Mouse (Mus musculus) neural tube, embryonic 12.5 days (tissue): Measurements from ENCODE around the gene Arhgap32. TPM values are rescaled to one million over a fixed set of nuclear protein-coding genes. Genes with fewer than 3 reads are reported as not detected.

Source experiments
- ATAC-seq: fragments of 200-750 bp; cut with Nextera tagmentation; 2 replicates; pipeline ENCODE4 v1.8.0; 2017; ENCODE audit warnings: low read depth, mild to moderate bottlenecking, moderate TSS enrichment, moderate library complexity; ENCODE audit not compliant: low FRiP score
- H3K27ac ChIP-seq: fragments of 300-500 bp; sonication (generic); 2 replicates; pipeline ENCODE4 v1.5.1; 2016
- H3K27me3 ChIP-seq: fragments of 300-500 bp; sonication (generic); replicated peaks from 2 replicates; pipeline ENCODE4 v1.6.1; 2016; ENCODE audit warnings: mild to moderate bottlenecking
- H3K36me3 ChIP-seq: fragments of 300-500 bp; sonication (generic); 2 replicates; pipeline ENCODE4 v1.6.1; 2016; ENCODE audit warnings: mild to moderate bottlenecking
- H3K4me1 ChIP-seq: fragments of 300-500 bp; sonication (generic); 2 replicates; pipeline ENCODE4 v1.6.1; 2016
- H3K4me2 ChIP-seq: fragments of 300-500 bp; sonication (generic); replicated peaks from 2 replicates; pipeline ENCODE4 v1.6.1; 2016; ENCODE audit warnings: mild to moderate bottlenecking
- H3K4me3 ChIP-seq: fragments of 300-500 bp; sonication (generic); 2 replicates; pipeline ENCODE4 v1.5.1; 2016
- H3K9ac ChIP-seq: fragments of 300-500 bp; sonication (generic); 2 replicates; pipeline ENCODE4 v1.6.1; 2016; ENCODE audit warnings: mild to moderate bottlenecking
- H3K9me3 ChIP-seq: fragments of 300-500 bp; sonication (generic); 2 replicates; pipeline ENCODE4 v1.6.1; 2016; ENCODE audit warnings: mild to moderate bottlenecking
- WGBS: fragments of 180-500 bp; shearing (Covaris S2); methylation state at CpG from one replicate; pipeline ENCODE4 v1.1.7; 2016; 5-methylcytosine and 5-hydroxymethylcytosine counted together
- microRNA-seq: library from miRNA; unstranded; fragments of <30 nt; microRNA quantifications from one replicate; pipeline ENCODE4, GENCODE M21; 2017
- polyA plus RNA-seq: library from polyadenylated mRNA; unstranded; fragments of >200 nt; fragmentation: Nextera tagmentation; extraction: Ambion mirVana; gene quantifications from 2 replicates; pipeline ENCODE4 v1.2.1, GENCODE M21; 2016

Arhgap32 gene
- polyA plus RNA-seq, 1 experiment from 2014 or later, result 8.3 TPM

DNA sequence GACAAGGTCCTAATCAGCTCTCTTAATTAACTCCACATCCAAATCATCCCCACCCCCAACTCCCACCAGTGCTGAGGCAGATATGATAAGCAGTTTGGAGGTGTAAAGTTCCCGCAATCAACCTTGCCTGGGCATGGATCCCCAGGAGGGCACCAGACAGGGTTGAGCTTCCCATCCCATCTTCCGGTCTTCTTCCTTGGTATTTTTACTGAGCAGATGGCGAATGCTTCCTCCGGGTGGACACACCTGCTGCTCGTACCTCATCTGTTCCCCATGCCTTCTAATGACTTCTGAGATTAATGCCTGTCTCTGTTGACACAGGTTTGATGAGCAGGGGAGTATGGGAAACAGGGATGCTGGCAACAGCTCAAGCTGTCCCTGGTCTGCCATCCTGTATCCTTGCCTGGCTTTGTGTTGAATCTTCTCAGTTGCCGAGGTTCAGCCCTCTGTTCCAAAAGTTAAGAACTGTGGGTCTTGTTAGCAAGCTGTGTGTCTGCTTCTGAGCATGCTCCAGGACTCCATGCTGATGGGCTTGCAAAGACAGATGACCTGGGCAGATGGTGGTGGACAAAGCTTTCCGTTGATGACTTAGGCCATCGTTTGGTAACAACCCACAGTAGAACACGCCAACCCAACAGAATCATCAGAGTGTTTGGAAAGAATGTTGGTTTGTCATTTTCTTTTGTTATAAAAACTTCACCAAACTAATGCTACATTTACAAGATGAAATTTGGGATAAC, 179.3 kb downstream of the Arhgap32 start:
- Histone ChIP-seq H3K4me1 (no peaks in the 10 kb centered on the region; the same call in 1 of the 2 replicates), H3K4me3 (no peak overlapping the region), H3K4me2 (no peak overlapping the region), H3K9ac (no peak overlapping the region), H3K27me3 (no peaks in the 10 kb centered on the region), H3K36me3 (no peaks in the 10 kb centered on the region), H3K27ac (no peak overlapping the region), H3K9me3 (no peaks in the 10 kb centered on the region)
- WGBS, result 89% methylated on average over 9 of the region's 9 CpGs
- ATAC-seq, result no peak

- Histone ChIP-seq H3K36me3 (no peaks in the 10 kb centered on the region), H3K27me3 (no peaks in the 10 kb centered on the region; the same call in 1 of the 2 replicates), H3K4me2 (no peak overlapping the region; the same call in 1 of the 2 replicates), H3K9ac (no peak overlapping the region), H3K27ac (no peak overlapping the region), H3K9me3 (no peaks in the 10 kb centered on the region), H3K4me1 (peaks cover 10% of the 10 kb centered on the region), H3K4me3 (no peak overlapping the region)
- ATAC-seq, result peak; percentile 92
- WGBS, result 36% methylated on average over 13 of the region's 13 CpGs
These were observed 186.7 kb downstream of the Arhgap32 start for GRCm38 (mm10) chr9:32302501-32303150.

DNA sequence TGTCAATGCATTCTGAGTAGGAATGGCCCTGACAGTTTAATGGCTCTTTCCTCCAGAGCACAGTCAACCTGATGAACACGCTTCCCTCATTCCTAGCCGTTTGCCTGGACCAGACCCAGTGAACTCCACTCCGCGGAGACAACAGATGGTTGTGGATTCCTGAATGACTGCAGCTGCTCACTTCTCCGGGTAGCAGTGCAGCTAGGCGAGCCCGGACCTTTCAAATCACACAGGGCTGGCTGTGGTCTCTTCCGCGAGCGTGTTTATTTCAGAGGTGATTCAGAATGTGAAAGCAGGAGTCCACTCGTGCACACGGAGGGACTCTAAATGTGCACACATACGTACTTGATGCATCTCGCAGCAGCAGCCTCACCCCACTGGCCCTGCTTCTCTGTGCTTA, 195.8 kb downstream of the Arhgap32 start:
- no peaks in the 10 kb centered on the region for H3K27me3 ChIP-seq
- H3K4me2 ChIP-seq, result no peak overlapping the region
- WGBS, result 50% methylated on average over 14 of the region's 14 CpGs
- no peak overlapping the region for H3K4me3 ChIP-seq
- no peaks in the 10 kb centered on the region; the same call in 1 of the 2 replicates for H3K4me1 ChIP-seq
- no peaks in the 10 kb centered on the region for H3K36me3 ChIP-seq
- 0 out of 2 replicates have a peak, but pooled peaks have one; percentile 37 for ATAC-seq
- no peak overlapping the region for H3K9ac ChIP-seq
- no peak overlapping the region for H3K27ac ChIP-seq
- H3K9me3 ChIP-seq, result no peaks in the 10 kb centered on the region

GRCm38 (mm10) chr9:32312208-32312607, 196.3 kb downstream of the Arhgap32 start:
- WGBS, result 71% methylated on average over 4 of the region's 4 CpGs
- Histone ChIP-seq H3K27ac (no peak overlapping the region), H3K4me3 (no peak overlapping the region), H3K4me2 (no peak overlapping the region), H3K4me1 (no peaks in the 10 kb centered on the region; the same call in 1 of the 2 replicates), H3K9ac (no peak overlapping the region), H3K27me3 (no peaks in the 10 kb centered on the region), H3K36me3 (no peaks in the 10 kb centered on the region), H3K9me3 (no peaks in the 10 kb centered on the region)
- no peak for ATAC-seq

- Histone ChIP-seq H3K4me1 (no peaks in the 10 kb centered on the region; the same call in 1 of the 2 replicates), H3K9me3 (no peaks in the 10 kb centered on the region), H3K4me3 (no peak overlapping the region), H3K4me2 (no peak overlapping the region), H3K27ac (no peak overlapping the region), H3K36me3 (no peaks in the 10 kb centered on the region), H3K9ac (no peak overlapping the region), H3K27me3 (no peaks in the 10 kb centered on the region)
- WGBS, result 77% methylated on average over 3 of the region's 3 CpGs
- no peak for ATAC-seq
These were observed 198.1 kb downstream of the Arhgap32 start for GRCm38 (mm10) chr9:32314071-32314470.

- H3K36me3 ChIP-seq, result no peaks in the 10 kb centered on the region
- no peak overlapping the region for H3K4me2 ChIP-seq
- no peaks in the 10 kb centered on the region; the same call in 1 of the 2 replicates for H3K4me1 ChIP-seq
- 88% methylated on average over 3 of the region's 3 CpGs for WGBS
- no peaks in the 10 kb centered on the region for H3K9me3 ChIP-seq
- H3K27ac ChIP-seq, result no peak overlapping the region
- no peak overlapping the region for H3K9ac ChIP-seq
- no peak overlapping the region for H3K4me3 ChIP-seq
- H3K27me3 ChIP-seq, result no peaks in the 10 kb centered on the region
- ATAC-seq, result no peak
These were observed 200.1 kb downstream of the Arhgap32 start for GRCm38 (mm10) chr9:32315999-32316398.

Small RNAs within 50 kb of the gene (microRNA-seq; reads per million reads assigned to microRNA genes)
- not detected for gene Gm44453

Other genes with a start within 250 kb of the Arhgap32 start
- 0.09 and 0.33 TPM in 2 replicates for gene Barx2, start 202.7 kb upstream of the Arhgap32 start, polyA plus RNA-seq
- gene Kcnj5, start 228.2 kb downstream of the Arhgap32 start, polyA plus RNA-seq, result 0.10 and 0.15 TPM in 2 replicates